Mouse (Mus musculus): ENCODE results near the gene Lrrc29. TPM values are rescaled to one million over a fixed set of nuclear protein-coding genes. Genes with fewer than 3 reads are reported as not detected.
A peak's percentile ranks its signal among the peaks of the same experiment; 100 is the strongest.

Gene Lrrc29
- polyA plus RNA-seq, 1 experiment from 2014 or later = 2.0 TPM

GRCm38 (mm10) chr8:105309142-105309847 lies 16.8 kb downstream of the Lrrc29 start:
- Histone ChIP-seq H3K27ac (ENCODE audit: low read depth, low read length) (no peak overlapping the region), H3K27me3 (ENCODE audit: control insufficient read depth, insufficient read depth, low read length) (no peaks in the 10 kb centered on the region), H3K4me1 (replicated peaks; ENCODE audit: control insufficient read depth, insufficient read depth, low read length) (peaks cover 5% of the 10 kb centered on the region), H3K36me3 (ENCODE audit: control insufficient read depth, insufficient read depth, low read length) (peaks cover 5% of the 10 kb centered on the region), H3K4me3 (ENCODE audit: low read depth, low read length) (no peak overlapping the region), H3K9me3 (ENCODE audit: control insufficient read depth, low read length) (no peaks in the 10 kb centered on the region), H3K4me2 (ENCODE audit: low read depth, low read length, severe bottlenecking) (no peak overlapping the region), H3K9ac (ENCODE audit: low read length) (no peak overlapping the region)
- 77% methylated on average over 15 of the region's 15 CpGs for WGBS
- DNase-seq (ENCODE audit: low spot score) = no peak
- ATAC-seq (replicated peaks; ENCODE audit: low FRiP score) = no peak

GRCm38 (mm10) chr8:105308428-105308827 lies 17.6 kb downstream of the Lrrc29 start:
- Histone ChIP-seq H3K36me3 (ENCODE audit: control insufficient read depth, insufficient read depth, low read length) (peaks cover 5% of the 10 kb centered on the region), H3K4me3 (ENCODE audit: low read depth, low read length) (no peak overlapping the region), H3K27ac (ENCODE audit: low read depth, low read length) (no peak overlapping the region), H3K9me3 (ENCODE audit: control insufficient read depth, low read length) (no peaks in the 10 kb centered on the region), H3K4me1 (replicated peaks; ENCODE audit: control insufficient read depth, insufficient read depth, low read length) (peaks cover 5% of the 10 kb centered on the region), H3K9ac (ENCODE audit: low read length) (no peak overlapping the region), H3K27me3 (ENCODE audit: control insufficient read depth, insufficient read depth, low read length) (no peaks in the 10 kb centered on the region), H3K4me2 (ENCODE audit: low read depth, low read length, severe bottlenecking) (no peak overlapping the region)
- no peak for ATAC-seq (replicated peaks; ENCODE audit: low FRiP score)
- WGBS = 96% methylated on average over 10 of the region's 10 CpGs
- DNase-seq (ENCODE audit: low spot score) = no peak

GRCm38 (mm10) chr8:105307670-105308069 lies 18.4 kb downstream of the Lrrc29 start:
- H3K27me3 ChIP-seq (ENCODE audit: control insufficient read depth, insufficient read depth, low read length) = no peaks in the 10 kb centered on the region
- H3K9ac ChIP-seq (ENCODE audit: low read length) = no peak overlapping the region
- no peak overlapping the region for H3K4me2 ChIP-seq (ENCODE audit: low read depth, low read length, severe bottlenecking)
- no peak for ATAC-seq (replicated peaks; ENCODE audit: low FRiP score)
- H3K9me3 ChIP-seq (ENCODE audit: control insufficient read depth, low read length) = no peaks in the 10 kb centered on the region
- H3K27ac ChIP-seq (ENCODE audit: low read depth, low read length) = no peak overlapping the region
- H3K4me1 ChIP-seq (replicated peaks; ENCODE audit: control insufficient read depth, insufficient read depth, low read length) = peaks cover 5% of the 10 kb centered on the region
- DNase-seq (ENCODE audit: low spot score) = no peak
- peaks cover 5% of the 10 kb centered on the region for H3K36me3 ChIP-seq (ENCODE audit: control insufficient read depth, insufficient read depth, low read length)
- H3K4me3 ChIP-seq (ENCODE audit: low read depth, low read length) = no peak overlapping the region
- 94% methylated on average over 13 of the region's 13 CpGs for WGBS

- Histone ChIP-seq H3K27me3 (ENCODE audit: control insufficient read depth, insufficient read depth, low read length) (no peaks in the 10 kb centered on the region), H3K4me3 (ENCODE audit: low read depth, low read length) (no peak overlapping the region), H3K9me3 (ENCODE audit: control insufficient read depth, low read length) (no peaks in the 10 kb centered on the region), H3K27ac (ENCODE audit: low read depth, low read length) (no peak overlapping the region), H3K4me2 (ENCODE audit: low read depth, low read length, severe bottlenecking) (peak overlapping the region; percentile 33; the same call in 1 of the 2 replicates), H3K36me3 (ENCODE audit: control insufficient read depth, insufficient read depth, low read length) (peaks cover 12% of the 10 kb centered on the region), H3K4me1 (replicated peaks; ENCODE audit: control insufficient read depth, insufficient read depth, low read length) (peaks cover 5% of the 10 kb centered on the region), H3K9ac (ENCODE audit: low read length) (no peak overlapping the region)
- 60% methylated on average over 5 of the region's 5 CpGs for WGBS
- peak; percentile 16; the same call in 1 of the 2 replicates for ATAC-seq (replicated peaks; ENCODE audit: low FRiP score)
- DNase-seq (ENCODE audit: low spot score) = no peak
These were observed 19.9 kb downstream of the Lrrc29 start for GRCm38 (mm10) chr8:105306146-105306691.

GRCm38 (mm10) chr8:105305211-105306145 lies 20.6 kb downstream of the Lrrc29 start, which contains the start of gene Elmo3:
Gene Elmo3, plus strand, starts transcription at chr8:105305601.
- H3K9ac ChIP-seq (ENCODE audit: low read length) = peak within 1 kb of the TSS; percentile 39; the same call in 1 of the 2 replicates
- H3K9me3 ChIP-seq (ENCODE audit: control insufficient read depth, low read length) = no peaks in the 10 kb centered on the region
- ATAC-seq (replicated peaks; ENCODE audit: low FRiP score) (peak; percentile 60), DNase-seq (ENCODE audit: low spot score) (peak; percentile 69)
- peaks cover 17% of the 10 kb centered on the region for H3K36me3 ChIP-seq (ENCODE audit: control insufficient read depth, insufficient read depth, low read length)
- no peak within 1 kb of the TSS for H3K27ac ChIP-seq (ENCODE audit: low read depth, low read length)
- WGBS = 7% methylated on average over 28 of the region's 30 CpGs
- H3K4me2 ChIP-seq (ENCODE audit: low read depth, low read length, severe bottlenecking) = peak within 1 kb of the TSS; percentile 33
- H3K4me3 ChIP-seq (ENCODE audit: low read depth, low read length) = no peak within 1 kb of the TSS
- H3K4me1 ChIP-seq (replicated peaks; ENCODE audit: control insufficient read depth, insufficient read depth, low read length) = peaks cover 5% of the 10 kb centered on the region
- H3K27me3 ChIP-seq (ENCODE audit: control insufficient read depth, insufficient read depth, low read length) = no peaks in the 10 kb centered on the region

- Histone ChIP-seq H3K4me1 (replicated peaks; ENCODE audit: control insufficient read depth, insufficient read depth, low read length) (peaks cover 5% of the 10 kb centered on the region), H3K9ac (ENCODE audit: low read length) (no peak overlapping the region), H3K4me2 (ENCODE audit: low read depth, low read length, severe bottlenecking) (no peak overlapping the region), H3K9me3 (ENCODE audit: control insufficient read depth, low read length) (no peaks in the 10 kb centered on the region), H3K4me3 (ENCODE audit: low read depth, low read length) (no peak overlapping the region), H3K27ac (ENCODE audit: low read depth, low read length) (no peak overlapping the region), H3K36me3 (ENCODE audit: control insufficient read depth, insufficient read depth, low read length) (peaks cover 21% of the 10 kb centered on the region), H3K27me3 (ENCODE audit: control insufficient read depth, insufficient read depth, low read length) (no peaks in the 10 kb centered on the region)
- 83% methylated on average over 9 of the region's 9 CpGs for WGBS
- peak; percentile 52 for DNase-seq (ENCODE audit: low spot score)
- ATAC-seq (replicated peaks; ENCODE audit: low FRiP score) = no peak
These were observed 21.5 kb downstream of the Lrrc29 start for GRCm38 (mm10) chr8:105304325-105305210.

- Histone ChIP-seq H3K4me2 (ENCODE audit: low read depth, low read length, severe bottlenecking) (no peak overlapping the region), H3K4me1 (replicated peaks; ENCODE audit: control insufficient read depth, insufficient read depth, low read length) (peaks cover 8% of the 10 kb centered on the region), H3K4me3 (ENCODE audit: low read depth, low read length) (no peak overlapping the region), H3K27ac (ENCODE audit: low read depth, low read length) (no peak overlapping the region), H3K9me3 (ENCODE audit: control insufficient read depth, low read length) (no peaks in the 10 kb centered on the region), H3K36me3 (ENCODE audit: control insufficient read depth, insufficient read depth, low read length) (peaks cover 21% of the 10 kb centered on the region), H3K9ac (ENCODE audit: low read length) (no peak overlapping the region), H3K27me3 (ENCODE audit: control insufficient read depth, insufficient read depth, low read length) (no peaks in the 10 kb centered on the region)
- ATAC-seq (replicated peaks; ENCODE audit: low FRiP score) (no peak), DNase-seq (ENCODE audit: low spot score) (no peak)
- 85% methylated on average over 9 of the region's 9 CpGs for WGBS
These were observed 22.2 kb downstream of the Lrrc29 start for GRCm38 (mm10) chr8:105303874-105304273.

GRCm38 (mm10) chr8:105303396-105303795 lies 22.7 kb downstream of the Lrrc29 start:
- Histone ChIP-seq H3K9me3 (ENCODE audit: control insufficient read depth, low read length) (no peaks in the 10 kb centered on the region), H3K27ac (ENCODE audit: low read depth, low read length) (no peak overlapping the region), H3K4me1 (replicated peaks; ENCODE audit: control insufficient read depth, insufficient read depth, low read length) (peaks cover 13% of the 10 kb centered on the region), H3K4me2 (ENCODE audit: low read depth, low read length, severe bottlenecking) (no peak overlapping the region), H3K27me3 (ENCODE audit: control insufficient read depth, insufficient read depth, low read length) (no peaks in the 10 kb centered on the region), H3K36me3 (ENCODE audit: control insufficient read depth, insufficient read depth, low read length) (peaks cover 21% of the 10 kb centered on the region), H3K9ac (ENCODE audit: low read length) (no peak overlapping the region), H3K4me3 (ENCODE audit: low read depth, low read length) (no peak overlapping the region)
- no peak for ATAC-seq (replicated peaks; ENCODE audit: low FRiP score)
- DNase-seq (ENCODE audit: low spot score) = no peak
- 88% methylated on average over 8 of the region's 8 CpGs for WGBS
